Mouse (Mus musculus) liver, embryonic 12.5 days (tissue): ENCODE measurements around the gene Chst7. TPM values are rescaled to one million over a fixed set of nuclear protein-coding genes. Genes with fewer than 3 reads are reported as not detected.

Source experiments
- ATAC-seq: fragments of 200-750 bp; cut with Nextera tagmentation; 2 replicates; pipeline ENCODE4 v1.8.0; 2017; ENCODE audit warnings: moderate number of reproducible peaks, mild to moderate bottlenecking, moderate library complexity
- H3K27ac ChIP-seq: fragments of 300-500 bp; sonication (generic); 2 replicates; pipeline ENCODE4 v1.5.1; 2016; ENCODE audit warnings: mild to moderate bottlenecking
- H3K27me3 ChIP-seq: fragments of 300-500 bp; sonication (generic); replicated peaks from 2 replicates; pipeline ENCODE4 v1.6.1; 2016; ENCODE audit warnings: mild to moderate bottlenecking, moderate library complexity
- H3K36me3 ChIP-seq: fragments of 300-500 bp; sonication (generic); 2 replicates; pipeline ENCODE4 v1.6.1; 2016; ENCODE audit warnings: mild to moderate bottlenecking, moderate library complexity
- H3K4me1 ChIP-seq: fragments of 300-500 bp; sonication (generic); 2 replicates; pipeline ENCODE4 v1.6.1; 2016
- H3K4me2 ChIP-seq: fragments of 300-500 bp; sonication (generic); 2 replicates; pipeline ENCODE4 v1.6.1; 2016; ENCODE audit warnings: mild to moderate bottlenecking, moderate library complexity
- H3K4me3 ChIP-seq: fragments of 300-500 bp; sonication (generic); 2 replicates; pipeline ENCODE4 v1.5.1; 2016; ENCODE audit warnings: mild to moderate bottlenecking, moderate library complexity
- H3K9ac ChIP-seq: fragments of 300-500 bp; sonication (generic); 2 replicates; pipeline ENCODE4 v1.6.1; 2016; ENCODE audit warnings: mild to moderate bottlenecking, moderate library complexity
- H3K9me3 ChIP-seq: fragments of 300-500 bp; sonication (generic); replicated peaks from 2 replicates; pipeline ENCODE4 v1.6.1; 2016; ENCODE audit warnings: mild to moderate bottlenecking, moderate library complexity
- WGBS: fragments of 180-500 bp; shearing (Covaris S2); methylation state at CpG from one replicate; pipeline ENCODE4 v1.1.7; 2016; ENCODE audit not compliant: insufficient replicate concordance; 5-methylcytosine and 5-hydroxymethylcytosine counted together
- polyA plus RNA-seq: library from polyadenylated mRNA; unstranded; fragments of >200 nt; fragmentation: Nextera tagmentation; extraction: Ambion mirVana; gene quantifications from 2 replicates; pipeline ENCODE4 v1.2.1, GENCODE M21; 2016

Gene Chst7
- 1.7 and 1.9 TPM in 2 replicates for polyA plus RNA-seq

DNA sequence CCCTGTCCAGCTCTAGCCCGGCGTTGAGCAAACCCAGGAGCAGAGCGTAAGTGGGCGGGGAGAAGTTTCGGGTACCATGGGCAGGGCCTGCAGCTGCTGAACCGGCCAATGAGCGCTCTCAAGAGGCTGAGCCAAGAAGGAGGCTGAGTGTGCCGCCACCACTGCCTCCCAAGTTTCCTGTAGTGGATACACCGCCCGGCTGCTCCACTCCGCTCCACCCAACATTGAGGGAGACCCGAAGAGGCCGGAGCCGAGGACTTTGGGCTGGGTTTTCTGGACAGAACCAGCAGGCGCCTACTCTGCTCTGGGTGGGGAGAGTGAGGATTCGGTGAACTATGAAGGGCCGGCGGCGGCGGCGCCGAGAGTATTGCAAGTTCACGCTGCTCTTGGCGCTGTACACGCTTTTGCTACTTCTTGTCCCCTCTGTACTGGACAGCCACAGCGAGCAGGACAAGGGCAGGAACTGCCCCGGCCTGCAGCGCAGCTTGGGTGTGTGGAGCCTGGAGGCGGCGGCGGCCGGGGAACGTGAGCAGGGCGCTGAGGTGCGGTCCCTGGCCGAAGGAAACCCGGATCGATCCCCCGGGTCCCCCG lies at the start of gene Chst7:
TSS of gene Chst7 (plus strand) at position 180 of the 591 bp plus-strand sequence.
- Histone ChIP-seq H3K4me2 (peak within 1 kb of the TSS; percentile 60), H3K36me3 (no peaks in the 10 kb centered on the region), H3K9ac (no peak within 1 kb of the TSS), H3K27me3 (peaks cover 32% of the 10 kb centered on the region), H3K4me1 (no peaks in the 10 kb centered on the region), H3K4me3 (peak within 1 kb of the TSS; percentile 45), H3K9me3 (no peaks in the 10 kb centered on the region), H3K27ac (no peak within 1 kb of the TSS)
- 11% methylated on average over 33 of the region's 40 CpGs for WGBS
- ATAC-seq = peak; percentile 63; the same call in 1 of the 2 replicates

DNA sequence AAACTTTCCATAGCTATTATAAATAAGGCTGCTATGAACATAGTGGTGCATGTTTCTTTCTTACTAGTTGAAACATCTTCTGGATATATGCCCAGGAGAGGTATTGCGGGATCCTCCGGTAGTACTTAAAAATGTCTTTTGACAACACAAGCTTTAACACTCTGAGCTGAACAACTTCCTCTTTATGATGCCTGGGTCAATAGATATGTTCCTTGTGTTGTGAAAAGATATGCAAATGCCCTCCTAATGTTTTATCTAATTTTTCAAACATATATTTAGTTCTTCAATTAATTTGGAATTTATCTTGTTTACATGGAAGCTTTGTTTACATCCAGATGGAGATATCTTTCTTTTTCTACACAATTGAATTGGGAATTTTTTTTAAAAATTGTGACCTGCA lies 47.1 kb upstream of the Chst7 start:
- WGBS = 74% methylated on average over 2 of the region's 2 CpGs
- ATAC-seq = no peak
- Histone ChIP-seq H3K9me3 (no peaks in the 10 kb centered on the region), H3K4me2 (no peak overlapping the region), H3K9ac (no peak overlapping the region), H3K27me3 (no peaks in the 10 kb centered on the region), H3K36me3 (no peaks in the 10 kb centered on the region), H3K27ac (no peak overlapping the region), H3K4me3 (no peak overlapping the region), H3K4me1 (no peaks in the 10 kb centered on the region)

DNA sequence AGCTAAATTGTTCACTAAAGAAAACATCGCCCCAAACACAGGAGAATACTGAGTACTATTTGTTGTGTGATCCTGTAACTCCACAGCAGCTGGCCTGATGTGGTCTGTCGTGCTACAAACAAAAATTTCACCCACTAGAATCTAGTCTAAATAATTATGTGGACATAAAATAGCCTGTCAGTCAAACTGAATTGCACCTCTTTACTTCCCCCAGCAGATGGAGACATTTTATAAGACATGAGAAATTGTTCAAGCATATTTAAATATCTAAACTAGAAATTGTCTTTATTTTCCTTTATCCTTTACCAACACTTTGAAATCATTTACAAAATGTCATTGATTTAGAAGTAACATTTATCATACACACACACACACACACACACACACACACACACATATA lies 38.4 kb upstream of the Chst7 start:
- 29% methylated on average over 2 of the region's 2 CpGs for WGBS
- H3K4me2 ChIP-seq = no peak overlapping the region
- H3K36me3 ChIP-seq = no peaks in the 10 kb centered on the region
- H3K27ac ChIP-seq = no peak overlapping the region
- H3K4me3 ChIP-seq = no peak overlapping the region
- no peak overlapping the region for H3K9ac ChIP-seq
- no peaks in the 10 kb centered on the region for H3K27me3 ChIP-seq
- H3K9me3 ChIP-seq = no peaks in the 10 kb centered on the region
- no peak for ATAC-seq
- no peaks in the 10 kb centered on the region for H3K4me1 ChIP-seq

DNA sequence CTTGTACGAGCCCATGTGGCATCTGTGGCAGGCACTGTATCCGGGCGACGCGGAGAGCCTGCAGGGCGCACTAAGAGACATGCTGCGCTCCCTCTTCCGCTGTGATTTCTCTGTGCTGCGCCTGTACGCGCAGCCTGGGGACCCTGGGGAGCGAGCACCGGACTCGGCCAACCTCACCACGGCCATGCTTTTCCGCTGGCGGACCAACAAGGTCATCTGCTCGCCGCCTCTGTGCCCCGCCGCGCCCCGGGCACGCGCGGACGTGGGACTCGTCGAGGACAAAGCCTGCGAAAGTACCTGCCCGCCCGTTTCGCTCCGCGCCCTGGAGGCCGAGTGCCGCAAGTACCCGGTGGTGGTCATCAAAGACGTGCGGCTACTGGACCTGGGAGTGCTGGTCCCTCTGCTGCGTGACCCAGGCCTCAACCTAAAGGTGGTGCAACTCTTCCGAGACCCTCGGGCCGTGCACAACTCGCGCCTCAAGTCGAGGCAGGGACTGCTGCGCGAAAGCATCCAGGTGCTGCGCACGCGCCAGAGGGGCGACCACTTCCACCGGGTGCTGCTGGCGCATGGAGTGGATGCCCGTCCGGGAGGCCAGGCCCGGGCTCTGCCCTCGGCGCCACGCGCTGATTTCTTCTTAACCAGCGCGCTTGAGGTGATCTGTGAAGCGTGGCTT lies 872 bp downstream of the Chst7 start:
- WGBS = 17% methylated on average over 57 of the region's 65 CpGs
- Histone ChIP-seq H3K9ac (no peak overlapping the region), H3K4me3 (peak overlapping the region; percentile 45), H3K4me1 (no peaks in the 10 kb centered on the region), H3K4me2 (peak overlapping the region; percentile 60), H3K9me3 (no peaks in the 10 kb centered on the region), H3K27me3 (peaks cover 32% of the 10 kb centered on the region), H3K27ac (no peak overlapping the region), H3K36me3 (no peaks in the 10 kb centered on the region)
- ATAC-seq = no peak

DNA sequence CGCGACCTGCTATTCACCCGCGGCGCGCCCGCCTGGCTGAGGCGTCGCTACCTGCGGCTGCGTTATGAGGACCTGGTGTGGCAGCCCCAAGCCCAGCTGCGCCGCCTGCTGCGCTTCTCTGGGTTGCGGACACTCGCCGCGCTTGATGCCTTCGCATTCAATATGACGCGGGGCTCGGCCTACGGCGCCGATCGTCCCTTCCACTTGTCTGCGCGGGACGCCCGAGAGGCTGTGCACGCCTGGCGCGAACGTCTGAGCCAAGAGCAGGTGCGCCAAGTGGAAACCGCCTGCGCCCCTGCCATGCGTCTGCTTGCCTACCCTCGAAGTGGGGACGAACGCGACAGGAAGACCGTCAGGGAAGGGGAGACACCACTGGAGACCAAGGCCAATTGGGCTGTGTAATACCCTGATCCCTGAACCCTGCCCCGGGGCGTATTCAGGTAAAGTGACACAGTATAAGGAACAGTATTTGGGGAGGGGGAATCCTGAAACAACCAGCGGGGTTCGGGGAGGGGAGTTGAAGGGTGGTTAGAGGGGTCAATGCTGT lies 1.5 kb downstream of the Chst7 start:
- no peak for ATAC-seq
- H3K4me3 ChIP-seq = peak overlapping the region; percentile 45
- 13% methylated on average over 47 of the region's 47 CpGs for WGBS

DNA sequence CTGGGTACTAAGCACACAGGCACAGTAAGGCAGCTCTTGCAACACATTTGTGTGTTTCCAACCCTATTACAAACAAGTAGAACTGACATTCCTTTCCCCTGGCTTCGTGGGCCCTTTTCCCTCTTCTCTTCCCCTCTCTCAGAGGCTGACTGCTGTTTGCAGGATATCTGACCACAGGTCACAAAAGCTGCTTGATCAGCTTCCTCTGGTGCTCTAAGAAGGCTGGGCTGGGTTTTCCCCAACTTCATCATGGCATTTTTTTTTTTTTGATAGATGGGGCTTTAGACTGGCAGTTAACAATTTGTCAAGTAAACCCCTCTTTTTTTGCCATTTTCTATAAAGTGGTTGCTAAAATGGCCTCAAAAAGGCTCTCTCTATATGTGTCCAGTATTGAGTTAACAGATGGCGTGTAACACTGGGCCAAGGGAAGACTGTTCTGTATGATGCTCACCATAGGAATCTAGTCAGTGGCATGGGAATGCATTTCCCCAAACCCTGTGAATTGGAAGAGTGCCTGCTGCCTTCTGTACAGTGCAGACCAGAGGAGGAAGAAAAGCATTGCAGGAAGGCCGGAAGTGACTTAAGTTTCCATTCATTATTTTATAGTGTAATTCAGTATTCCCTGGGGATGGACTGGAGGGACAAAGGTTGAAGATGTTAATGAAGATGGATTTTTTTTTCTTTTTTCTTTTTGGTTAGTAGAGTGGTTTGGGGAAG lies 2.6 kb downstream of the Chst7 start:
- no peak for ATAC-seq

More for the DNA sequence above, 1.5 kb downstream of the Chst7 start:
- Histone ChIP-seq H3K9me3 (no peaks in the 10 kb centered on the region), H3K4me1 (no peaks in the 10 kb centered on the region), H3K36me3 (no peaks in the 10 kb centered on the region), H3K9ac (no peak overlapping the region), H3K27me3 (peaks cover 32% of the 10 kb centered on the region), H3K27ac (no peak overlapping the region), H3K4me2 (peak overlapping the region; percentile 60)

DNA sequence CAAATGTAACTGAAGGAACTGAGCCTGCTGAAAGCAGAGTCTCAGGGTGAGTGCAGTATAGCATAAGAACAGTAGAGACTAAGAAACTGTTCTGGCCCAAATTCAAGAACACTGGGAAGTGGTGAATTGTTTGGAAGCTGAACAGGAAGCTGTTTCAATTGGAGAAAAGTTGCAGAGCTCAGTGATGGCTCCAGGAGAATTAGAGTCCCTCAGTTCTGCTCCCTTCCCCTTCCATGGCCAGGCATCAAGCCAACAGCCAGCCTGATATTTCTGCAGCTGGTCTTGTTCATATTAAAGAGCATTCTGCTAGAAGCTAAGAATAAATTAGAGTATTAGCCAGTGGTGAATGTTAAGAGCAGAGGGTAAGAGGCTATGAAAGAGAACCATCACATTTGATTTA lies 7.3 kb downstream of the Chst7 start:
- no peak overlapping the region for H3K4me3 ChIP-seq
- no peaks in the 10 kb centered on the region for H3K9me3 ChIP-seq
- peaks cover 5% of the 10 kb centered on the region for H3K27me3 ChIP-seq
- no peaks in the 10 kb centered on the region for H3K36me3 ChIP-seq
- H3K27ac ChIP-seq = no peak overlapping the region
- no peaks in the 10 kb centered on the region for H3K4me1 ChIP-seq
- H3K9ac ChIP-seq = no peak overlapping the region
- H3K4me2 ChIP-seq = no peak overlapping the region
- ATAC-seq = no peak

More for the DNA sequence above, 2.6 kb downstream of the Chst7 start:
- Histone ChIP-seq H3K36me3 (no peaks in the 10 kb centered on the region), H3K4me3 (no peak overlapping the region), H3K4me1 (no peaks in the 10 kb centered on the region), H3K9me3 (no peaks in the 10 kb centered on the region), H3K27me3 (peaks cover 32% of the 10 kb centered on the region), H3K27ac (no peak overlapping the region), H3K9ac (no peak overlapping the region), H3K4me2 (no peak overlapping the region)
- 51% methylated on average over 3 of the region's 3 CpGs for WGBS

DNA sequence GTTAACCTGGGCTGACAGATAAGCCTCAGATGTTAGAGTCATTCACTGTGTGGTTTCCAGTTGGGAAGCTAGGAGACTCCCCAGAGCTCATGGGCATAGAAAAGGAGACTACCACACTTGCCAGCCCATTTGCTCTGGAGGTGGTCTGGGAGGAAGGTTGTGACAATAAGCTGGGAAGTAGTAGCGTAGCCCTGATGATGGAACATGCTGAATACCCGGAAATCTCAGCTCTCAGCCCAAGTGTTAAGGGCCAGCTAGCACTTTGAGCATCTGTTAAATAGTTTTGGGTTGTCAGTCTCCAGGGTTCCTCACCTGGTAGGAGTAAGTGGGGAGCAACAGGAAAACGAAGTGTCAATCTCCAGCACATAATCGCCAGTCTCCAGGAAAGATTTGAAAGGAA lies 10.8 kb downstream of the Chst7 start:
- H3K4me2 ChIP-seq = no peak overlapping the region
- H3K9me3 ChIP-seq = no peaks in the 10 kb centered on the region
- 40% methylated on average over 4 of the region's 4 CpGs for WGBS
- H3K27me3 ChIP-seq = no peaks in the 10 kb centered on the region
- H3K36me3 ChIP-seq = no peaks in the 10 kb centered on the region
- ATAC-seq = no peak
- H3K4me1 ChIP-seq = no peaks in the 10 kb centered on the region
- H3K27ac ChIP-seq = no peak overlapping the region
- no peak overlapping the region for H3K9ac ChIP-seq
- H3K4me3 ChIP-seq = no peak overlapping the region

DNA sequence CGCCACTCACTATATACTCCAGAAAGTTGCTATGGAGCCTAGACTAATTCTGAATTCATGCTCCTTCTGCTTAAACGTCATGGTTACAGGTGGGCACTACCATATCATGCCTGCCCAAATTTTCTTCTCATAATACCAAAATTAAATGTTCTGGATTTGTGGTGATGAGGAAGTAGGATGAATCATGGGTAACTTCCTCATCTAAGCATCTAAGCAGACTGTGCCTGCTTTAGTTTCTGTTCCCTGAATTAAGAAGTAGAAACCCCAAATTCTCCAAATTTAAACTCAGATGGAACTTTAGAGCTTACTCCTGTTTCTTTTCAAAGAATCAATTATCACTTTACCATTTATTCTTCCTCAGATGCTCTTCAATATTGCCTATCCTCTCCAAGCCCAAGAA lies 58.4 kb downstream of the Chst7 start:
- no peak for ATAC-seq
- no peak overlapping the region for H3K4me3 ChIP-seq
- H3K4me1 ChIP-seq = no peaks in the 10 kb centered on the region
- H3K36me3 ChIP-seq = no peaks in the 10 kb centered on the region
- H3K4me2 ChIP-seq = no peak overlapping the region
- H3K9me3 ChIP-seq = no peaks in the 10 kb centered on the region
- no peaks in the 10 kb centered on the region for H3K27me3 ChIP-seq
- 40% methylated on average over 2 of the region's 2 CpGs for WGBS
- no peak overlapping the region for H3K27ac ChIP-seq
- H3K9ac ChIP-seq = no peak overlapping the region

DNA sequence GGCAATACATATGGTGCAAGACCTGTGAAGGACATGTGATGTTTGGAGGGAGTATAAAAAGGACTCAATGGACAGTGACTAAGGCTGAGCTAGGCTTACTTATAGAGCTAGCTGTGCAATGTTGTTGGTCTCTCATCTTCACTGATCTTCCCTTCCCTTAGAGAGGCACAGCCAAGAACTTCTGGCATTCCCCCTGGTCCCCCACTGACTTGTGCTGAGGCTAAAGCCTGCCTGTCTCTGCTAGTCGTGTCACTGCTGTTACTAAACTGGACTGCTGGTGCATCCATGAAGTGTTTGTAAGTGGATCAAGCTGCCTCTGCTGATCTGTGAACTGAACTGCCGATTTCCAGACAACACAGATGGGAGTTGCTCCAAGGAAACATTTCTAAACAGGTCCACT lies 66.1 kb downstream of the Chst7 start:
- Histone ChIP-seq H3K9ac (no peak overlapping the region), H3K36me3 (no peaks in the 10 kb centered on the region), H3K9me3 (no peaks in the 10 kb centered on the region), H3K4me2 (no peak overlapping the region), H3K27me3 (no peaks in the 10 kb centered on the region), H3K4me3 (no peak overlapping the region), H3K27ac (no peak overlapping the region), H3K4me1 (no peaks in the 10 kb centered on the region)
- ATAC-seq = no peak
- WGBS = 58% methylated on average over 2 of the region's 2 CpGs

DNA sequence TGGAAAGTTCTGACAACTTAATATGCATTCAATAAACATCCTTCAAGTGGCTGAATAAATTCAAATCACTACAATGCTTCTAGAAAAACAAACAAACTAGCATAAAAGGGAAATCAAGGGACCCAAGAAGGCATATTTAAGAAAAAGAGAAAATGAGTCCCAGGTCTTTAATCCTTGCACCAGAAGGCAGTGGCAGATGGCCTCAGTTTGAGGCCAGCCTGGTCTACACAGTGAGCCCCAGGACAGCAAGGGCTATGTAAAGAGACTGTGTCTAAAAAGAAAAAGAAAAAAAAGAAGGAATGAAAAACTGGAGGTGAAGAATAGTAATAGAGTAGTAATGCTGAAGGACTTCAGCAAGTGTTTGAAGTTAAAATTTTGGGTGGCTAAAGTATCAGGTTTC lies 69.6 kb downstream of the Chst7 start:
- Histone ChIP-seq H3K4me2 (no peak overlapping the region), H3K9me3 (no peaks in the 10 kb centered on the region), H3K4me1 (no peaks in the 10 kb centered on the region), H3K4me3 (no peak overlapping the region), H3K36me3 (no peaks in the 10 kb centered on the region), H3K9ac (no peak overlapping the region), H3K27ac (no peak overlapping the region), H3K27me3 (no peaks in the 10 kb centered on the region)
- no peak for ATAC-seq

DNA sequence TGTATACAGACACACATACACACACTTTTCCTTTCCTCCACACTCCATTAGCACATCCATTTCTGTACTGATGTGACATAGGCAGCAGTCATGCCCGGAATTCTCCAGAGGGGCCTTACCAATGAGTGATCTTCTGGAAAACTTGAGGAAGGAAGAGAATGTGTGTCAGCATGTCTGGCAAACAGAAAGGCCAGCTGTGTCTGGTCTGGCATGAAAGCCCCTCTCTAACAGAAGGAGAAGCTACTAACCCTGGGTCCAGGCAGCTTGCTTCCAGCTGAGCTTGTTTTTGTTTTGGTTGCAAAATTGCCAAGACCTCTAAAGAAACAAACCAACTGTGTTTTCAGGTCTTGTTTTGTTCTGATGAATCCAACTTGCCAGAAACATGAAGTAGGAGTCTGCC lies 70.1 kb downstream of the Chst7 start:
- WGBS = 47% methylated on average over 1 of the region's 1 CpGs
- H3K27ac ChIP-seq = no peak overlapping the region
- H3K4me2 ChIP-seq = no peak overlapping the region
- no peak for ATAC-seq
- H3K4me3 ChIP-seq = no peak overlapping the region
- no peak overlapping the region for H3K9ac ChIP-seq
- no peaks in the 10 kb centered on the region for H3K9me3 ChIP-seq
- no peaks in the 10 kb centered on the region for H3K4me1 ChIP-seq
- no peaks in the 10 kb centered on the region for H3K27me3 ChIP-seq
- no peaks in the 10 kb centered on the region for H3K36me3 ChIP-seq
